Mouse (Mus musculus): ENCODE data around the gene Eps15l1.

Gene Eps15l1

DNA sequence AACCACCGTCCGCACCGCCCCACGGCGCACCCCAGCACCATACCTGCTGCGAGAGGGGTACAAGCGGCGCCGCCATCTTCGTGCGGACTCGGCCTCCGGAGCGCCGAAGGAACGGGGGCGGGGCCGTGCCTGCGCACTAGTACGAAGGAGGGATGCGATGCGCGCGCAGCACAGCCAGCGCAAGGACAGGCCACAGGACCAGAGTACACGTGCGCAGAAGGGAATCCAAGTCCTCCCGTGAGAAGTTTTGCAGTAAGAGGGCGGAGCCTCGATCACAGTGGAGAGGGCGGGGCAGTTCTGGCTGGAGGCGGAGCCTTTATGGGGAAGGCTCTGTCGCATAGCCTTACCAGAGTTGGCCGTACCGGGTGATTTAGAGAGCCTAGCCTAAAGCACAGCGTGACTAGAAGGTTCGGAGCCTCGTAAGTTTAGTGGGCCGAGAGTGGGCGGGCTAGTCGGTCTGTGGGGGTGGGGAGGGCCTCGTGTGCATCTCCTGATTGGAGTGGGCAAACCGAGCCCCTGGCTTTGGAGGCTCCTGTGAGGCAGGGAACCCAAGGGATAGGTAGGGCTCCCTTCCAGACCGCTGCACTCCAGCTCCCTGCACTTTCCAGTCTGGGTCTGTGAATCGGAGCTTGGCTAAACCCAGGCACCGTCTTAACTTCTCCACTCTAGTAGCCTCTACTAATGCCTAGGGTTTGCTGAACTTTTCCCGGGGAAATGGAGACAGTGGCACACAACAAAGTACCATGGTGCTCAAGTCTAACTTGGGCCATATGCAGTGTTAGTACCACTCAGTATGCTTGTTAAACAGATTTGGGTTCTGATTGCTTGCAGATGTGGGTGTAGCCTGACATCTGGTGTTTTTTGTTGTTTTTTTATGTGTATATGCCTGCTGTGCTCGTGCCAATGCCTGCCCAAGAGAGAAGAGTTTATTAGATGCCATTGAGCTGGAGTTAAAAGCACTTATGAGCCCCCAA, at the start of gene Eps15l1:
Eps15l1 (minus strand) TSS at position 99 of the 974 bp plus-strand sequence.
- peak; percentile 100 for DNase-seq (ENCODE audit: low spot score in 2 of 2)

DNA sequence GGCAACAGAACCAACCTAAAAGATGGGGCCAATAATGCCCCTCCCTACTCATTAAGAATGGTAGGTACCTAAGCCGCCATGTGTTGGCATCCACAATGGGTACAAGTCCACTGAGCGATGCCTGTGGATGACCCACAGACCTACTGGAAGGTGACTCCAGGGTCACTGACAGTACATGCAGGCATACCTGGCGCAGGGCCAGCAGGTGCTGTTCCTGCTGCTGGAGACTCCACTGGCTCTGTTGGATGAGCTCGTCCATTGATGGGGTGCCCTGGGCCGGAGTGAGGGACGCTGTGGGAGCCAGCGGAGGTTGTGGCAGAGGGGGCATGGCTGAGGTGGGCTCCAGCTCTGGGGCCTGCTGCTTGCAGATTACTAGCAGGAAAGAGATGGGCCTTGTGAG, 49.4 kb upstream of the Eps15l1 start:
- DNase-seq (ENCODE audit: low spot score in 2 of 2) = no peak

DNA sequence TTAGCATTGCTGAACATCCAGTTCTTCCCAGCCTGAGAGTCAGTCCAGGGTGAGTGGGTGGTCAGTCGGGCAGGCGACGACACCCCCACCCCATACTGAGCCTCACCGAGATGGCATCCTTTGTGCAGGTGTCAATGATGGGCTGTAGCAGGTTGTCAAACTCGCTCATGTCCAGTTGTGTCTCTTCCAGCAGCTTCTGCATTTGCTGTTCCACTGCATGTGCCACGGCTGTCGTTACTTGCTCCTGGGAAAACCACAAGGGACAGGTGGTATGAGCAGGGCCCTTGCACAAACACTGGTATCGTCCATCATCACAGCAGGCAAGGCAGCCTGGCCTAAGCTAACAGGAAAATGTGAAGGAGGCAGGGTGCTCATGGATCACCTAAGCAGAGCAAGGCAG, 48.7 kb upstream of the Eps15l1 start:
- no peak for DNase-seq (ENCODE audit: low spot score in 2 of 2)

- no peak for DNase-seq (ENCODE audit: low spot score in 2 of 2)
Observed at GRCm38 (mm10) chr8:72469243-72469642, 48.0 kb upstream of the Eps15l1 start.

DNA sequence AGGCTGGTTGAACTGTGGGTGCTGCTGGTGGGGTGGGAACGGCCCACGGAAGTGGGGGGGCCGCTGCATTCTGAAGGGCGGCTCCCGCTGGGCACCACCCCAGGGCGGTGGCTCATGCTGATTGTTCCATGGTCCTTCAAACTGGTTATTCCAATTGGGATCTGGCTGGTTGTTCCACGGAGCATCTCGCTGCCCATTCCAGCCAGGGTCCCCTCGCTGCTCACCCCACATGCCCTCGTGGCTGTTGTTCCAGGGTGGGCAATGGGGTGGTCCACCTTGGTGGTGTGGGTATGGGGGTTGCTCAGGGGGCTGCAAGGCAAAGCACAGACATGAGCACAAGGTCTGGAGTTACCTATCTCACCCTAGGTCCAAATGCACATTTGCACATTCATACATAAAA, 43.0 kb upstream of the Eps15l1 start:
- DNase-seq (ENCODE audit: low spot score in 2 of 2) = no peak

DNA sequence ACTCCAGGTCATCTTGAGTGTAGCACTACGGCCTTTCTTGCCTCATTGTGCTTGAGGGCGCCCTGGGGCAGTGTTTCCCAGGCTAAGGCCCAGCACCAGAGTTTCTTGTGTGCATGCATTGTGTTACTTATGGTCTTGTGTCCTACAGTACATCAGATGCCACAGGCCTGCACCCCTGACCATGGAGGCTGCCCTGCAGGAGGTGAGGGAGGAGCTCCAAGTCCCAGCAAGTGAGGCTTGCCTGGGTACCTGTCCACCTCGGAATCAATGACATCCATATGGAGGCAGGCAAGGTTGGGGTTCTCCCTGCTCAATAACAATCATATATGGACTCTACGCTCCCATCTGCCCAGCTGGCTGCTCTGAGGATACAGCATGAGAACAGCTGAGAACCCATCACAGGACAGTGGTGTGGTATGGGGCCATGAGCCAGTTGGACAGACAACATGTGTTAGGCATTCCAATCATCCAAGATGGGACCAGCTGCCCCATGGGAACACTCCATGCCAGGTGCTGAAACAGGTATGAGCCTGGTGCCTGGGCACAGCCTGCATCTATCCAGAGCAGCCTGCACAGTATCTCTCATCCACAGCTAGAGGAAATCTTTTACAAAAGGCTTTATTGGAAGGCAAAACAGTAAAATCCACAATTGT, 38.7 kb upstream of the Eps15l1 start:
- no peak for DNase-seq (ENCODE audit: low spot score in 2 of 2)

DNA sequence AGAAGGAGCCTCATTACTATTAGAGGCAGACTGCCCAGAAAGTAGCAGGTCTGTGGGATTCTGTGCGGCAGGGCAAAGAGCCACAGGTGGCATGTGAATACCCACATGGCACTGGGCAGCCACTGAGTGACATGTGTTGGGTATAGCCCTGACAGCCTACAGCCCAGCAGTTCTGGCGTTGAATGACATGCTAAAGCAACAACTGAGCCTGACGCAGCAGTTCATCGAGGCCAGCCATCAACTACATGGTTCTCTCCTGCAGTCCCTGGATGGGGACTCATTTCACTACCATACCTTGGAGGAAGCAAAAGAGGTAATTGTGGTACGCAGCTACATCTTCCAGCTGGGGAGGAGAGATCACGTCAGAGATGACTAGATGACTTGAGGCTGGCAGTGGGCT, 37.2 kb upstream of the Eps15l1 start:
- DNase-seq (ENCODE audit: low spot score in 2 of 2) = no peak

DNA sequence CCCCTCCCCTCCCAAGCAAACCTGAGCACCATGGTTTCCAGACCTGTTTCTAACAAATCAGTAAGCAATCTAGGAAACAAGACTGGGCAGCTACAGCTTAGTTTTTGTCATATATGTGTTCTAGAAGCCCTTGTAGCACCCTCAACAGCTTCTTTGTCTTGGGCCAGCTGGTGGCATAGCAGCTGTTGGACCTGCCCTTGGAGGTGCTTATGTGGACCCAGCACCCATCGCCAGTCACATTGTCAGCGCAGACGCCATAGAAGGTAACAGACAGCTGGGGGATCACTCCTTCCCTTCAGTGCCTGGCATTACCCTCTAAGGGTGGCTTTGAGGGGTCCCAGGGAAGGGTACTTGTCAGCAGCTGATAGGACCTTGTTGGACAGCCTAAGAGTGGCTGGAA, 36.5 kb upstream of the Eps15l1 start:
- no peak for DNase-seq (ENCODE audit: low spot score in 2 of 2)

DNA sequence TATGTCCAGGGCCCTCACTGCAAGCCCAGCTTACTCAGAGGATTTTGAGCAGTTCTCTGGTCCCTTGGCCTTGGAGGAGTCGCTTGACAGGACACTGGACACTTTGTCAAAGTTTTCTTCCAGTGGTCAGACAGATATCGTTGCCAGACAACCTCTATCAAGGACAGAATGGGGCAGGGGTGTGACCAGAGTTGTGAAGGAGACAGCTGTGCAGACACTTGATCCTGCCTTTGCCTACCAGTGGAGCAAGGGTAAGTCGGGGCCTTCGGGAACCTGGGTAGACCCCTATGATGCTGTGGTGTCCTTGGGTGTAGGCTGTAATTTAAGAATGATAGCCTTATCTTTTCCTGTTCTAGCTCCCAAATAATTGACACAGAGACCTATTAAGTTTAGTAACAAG, 34.1 kb upstream of the Eps15l1 start:
- no peak for DNase-seq (ENCODE audit: low spot score in 2 of 2)

DNA sequence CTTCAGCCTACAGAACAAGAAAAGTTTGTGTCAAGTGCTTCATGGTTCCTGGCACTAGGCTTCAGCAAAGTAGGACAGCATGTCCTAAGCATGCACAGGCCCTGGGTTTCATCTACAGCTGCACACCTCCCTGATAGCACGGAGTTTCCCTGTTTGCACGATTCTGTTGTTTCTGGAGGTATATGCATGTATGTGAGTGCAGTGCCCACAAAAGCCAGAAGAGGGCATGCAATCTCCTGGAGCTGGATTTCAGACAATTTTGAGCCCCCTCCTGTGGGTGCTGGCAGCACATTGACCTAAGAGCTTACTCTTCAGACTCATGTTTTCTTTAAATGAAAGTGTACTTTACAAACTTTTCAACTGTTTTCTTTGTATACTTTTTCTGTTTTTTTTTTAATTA, 32.6 kb upstream of the Eps15l1 start:
- DNase-seq (ENCODE audit: low spot score in 2 of 2) = no peak

DNA sequence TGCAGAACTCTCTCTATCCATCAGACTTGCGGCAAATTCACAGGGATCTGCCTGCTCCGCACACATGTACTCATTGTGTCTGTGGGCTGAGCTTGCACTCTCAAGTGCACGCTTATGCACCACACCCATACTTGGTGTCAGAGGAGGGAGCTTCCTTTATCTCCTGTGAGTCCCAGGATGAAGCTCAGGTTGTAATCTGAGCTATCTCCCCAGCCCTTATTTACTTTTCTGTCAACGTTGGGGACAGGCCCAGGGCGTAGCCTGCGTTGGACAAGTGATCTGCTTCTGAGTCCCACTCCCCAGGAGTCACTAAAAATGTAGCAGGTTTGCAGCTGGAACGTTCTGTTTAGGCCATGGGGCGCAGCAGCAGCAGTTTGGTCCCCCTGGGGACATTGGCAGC, 30.3 kb upstream of the Eps15l1 start:
- no peak for DNase-seq (ENCODE audit: low spot score in 2 of 2)

GRCm38 (mm10) chr8:72445071-72445470, 23.8 kb upstream of the Eps15l1 start:
- DNase-seq (ENCODE audit: low spot score in 2 of 2) = peak; percentile 77 to 83

GRCm38 (mm10) chr8:72443994-72444350, 22.7 kb upstream of the Eps15l1 start:
- DNase-seq (ENCODE audit: low spot score in 2 of 2) = no peak

GRCm38 (mm10) chr8:72443338-72443993, 22.2 kb upstream of the Eps15l1 start, which contains the start of the genes Calr3 and 1700030K09Rik:
Gene Calr3 (minus strand): TSS chr8:72443870.
Gene 1700030K09Rik (plus strand): TSS chr8:72443880.
- peak; percentile 98 for DNase-seq (ENCODE audit: low spot score in 2 of 2)

DNA sequence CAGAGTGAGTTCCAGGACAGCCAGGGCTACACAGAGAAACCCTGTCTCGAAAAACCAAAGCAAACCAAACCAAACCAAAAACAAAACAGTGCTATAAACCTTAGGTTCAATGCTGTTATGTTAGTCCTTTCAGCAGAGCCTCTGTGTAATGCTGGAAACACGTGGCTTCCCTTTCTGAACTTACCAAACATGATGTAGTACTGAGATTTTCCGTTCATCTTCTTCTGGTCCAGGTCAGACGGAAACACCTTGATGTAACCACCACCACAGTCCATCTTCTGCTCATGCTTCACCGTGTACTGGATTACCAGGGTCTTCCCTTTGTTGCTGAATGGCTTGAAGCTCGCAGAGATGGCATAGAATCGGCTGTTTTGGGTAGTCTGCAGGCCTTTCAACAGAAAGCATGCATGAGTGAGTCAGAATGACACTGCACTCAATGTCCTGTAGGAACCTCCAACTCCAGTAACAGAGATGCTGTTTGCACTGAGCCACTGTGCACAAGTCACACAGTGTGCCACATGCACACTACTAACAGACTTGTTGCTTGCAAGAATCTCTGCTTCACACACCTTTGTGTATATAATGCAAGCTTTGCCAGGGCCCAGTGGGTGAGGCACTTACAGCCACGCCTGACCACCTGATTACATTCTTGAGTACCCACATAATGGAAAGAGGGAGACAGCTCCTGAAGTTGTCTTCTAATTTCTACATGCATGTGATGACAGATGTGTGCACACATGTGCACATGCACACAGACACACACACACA, 17.2 kb upstream of the Eps15l1 start:
- DNase-seq (ENCODE audit: low spot score in 2 of 2) = no peak

- DNase-seq (ENCODE audit: low spot score in 2 of 2) = peak in 1 of 2 experiments; percentile 27
Observed at GRCm38 (mm10) chr8:72434952-72435351, 13.7 kb upstream of the Eps15l1 start.

DNA sequence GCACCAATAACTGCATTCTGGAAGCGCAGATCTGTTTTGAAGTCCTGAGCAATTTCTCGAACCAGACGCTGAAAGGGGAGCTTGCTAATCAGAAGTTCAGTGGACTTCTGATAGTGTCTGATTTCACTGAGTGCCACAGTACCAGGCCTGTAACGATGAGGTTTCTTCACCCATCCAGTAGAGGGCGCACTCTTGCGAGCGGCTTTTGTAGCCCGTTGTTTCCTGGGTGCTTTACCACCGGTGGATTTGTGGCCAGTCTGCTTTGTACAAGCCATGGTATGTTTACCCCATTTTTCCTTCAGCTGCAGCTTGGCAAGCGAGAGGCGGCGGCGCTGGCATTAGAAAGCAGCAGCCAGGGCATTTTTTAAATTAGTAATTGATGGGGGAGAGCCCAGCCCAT, 8.4 kb upstream of the Eps15l1 start:
- DNase-seq (ENCODE audit: low spot score in 2 of 2) = peak; percentile 44 to 48

GRCm38 (mm10) chr8:72422926-72423325, 1.7 kb upstream of the Eps15l1 start:
- DNase-seq (ENCODE audit: low spot score in 2 of 2) = no peak

- DNase-seq (ENCODE audit: low spot score in 2 of 2) = peak; percentile 47 to 60
Observed at GRCm38 (mm10) chr8:72420571-72421361, 494 bp downstream of the Eps15l1 start.

GRCm38 (mm10) chr8:72418073-72418472, 3.2 kb downstream of the Eps15l1 start:
- no peak for DNase-seq (ENCODE audit: low spot score in 2 of 2)

GRCm38 (mm10) chr8:72415252-72415651, 6.0 kb downstream of the Eps15l1 start:
- DNase-seq (ENCODE audit: low spot score in 2 of 2) = peak in 1 of 2 experiments; percentile 43

Measured in spleen, postnatal 36 days (tissue).